Mouse (Mus musculus): Measurements from ENCODE around the gene Rapgef1.

GRCm38 (mm10) chr2:29635966-29636507 is 16.5 kb downstream of the Rapgef1 start:
- TF ChIP-seq CTCF (IDR thresholded peaks at IDR 0.05; ENCODE audit: insufficient read depth, low read length) (no peak), POLR2A (IDR thresholded peaks at IDR 0.05; ENCODE audit: borderline replicate concordance, extremely low read depth, low read depth, low read length) (no peak)
